Mouse (Mus musculus) limb, embryonic 11.5 days (tissue): Measurements from ENCODE around the gene 1810062G17Rik. TPM values are rescaled to one million over a fixed set of nuclear protein-coding genes. Genes with fewer than 3 reads are reported as not detected.
A peak's percentile ranks its signal among the peaks of the same experiment; 100 is the strongest.

Source experiments
- ATAC-seq: fragments of 200-750 bp; cut with Nextera tagmentation; 2 replicates; pipeline ENCODE4 v1.8.0; 2017; ENCODE audit warnings: low read depth; ENCODE audit not compliant: insufficient number of reproducible peaks, low FRiP score, low TSS enrichment
- DNase-seq: peaks from one replicate; pipeline ENCODE4 v3.0.0-alpha.2; 2015; ENCODE audit warnings: low spot score
- H3K27ac ChIP-seq: fragments of 300-500 bp; sonication (generic); replicated peaks from 2 replicates; pipeline ENCODE4 v1.5.1; 2014; ENCODE audit warnings: low read depth, mild to moderate bottlenecking, low read length
- H3K27me3 ChIP-seq: fragments of 300-500 bp; sonication (generic); 2 replicates; pipeline ENCODE4 v1.6.1; 2014; ENCODE audit warnings: mild to moderate bottlenecking, low read length, mixed read lengths; ENCODE audit not compliant: control insufficient read depth, insufficient read depth
- H3K36me3 ChIP-seq: fragments of 300-500 bp; sonication (generic); 2 replicates; pipeline ENCODE4 v1.6.1; 2014; ENCODE audit warnings: mild to moderate bottlenecking, low read length, moderate library complexity, mixed read lengths; ENCODE audit not compliant: control insufficient read depth, insufficient read depth
- H3K4me1 ChIP-seq: fragments of 300-500 bp; sonication (generic); 2 replicates; pipeline ENCODE4 v1.6.1; 2014; ENCODE audit warnings: low read length, mixed read lengths; ENCODE audit not compliant: control insufficient read depth, insufficient read depth
- H3K4me2 ChIP-seq: fragments of 300-500 bp; sonication (generic); 2 replicates; pipeline ENCODE4 v1.6.1; 2014; ENCODE audit warnings: low read depth, mild to moderate bottlenecking, moderate library complexity; ENCODE audit not compliant: severe bottlenecking
- H3K4me3 ChIP-seq: fragments of 300-500 bp; sonication (generic); 2 replicates; pipeline ENCODE4 v1.5.1; 2014; ENCODE audit warnings: low read depth, low read length
- H3K9ac ChIP-seq: fragments of 300-500 bp; sonication (generic); 2 replicates; pipeline ENCODE4 v1.6.1; 2014; ENCODE audit warnings: mild to moderate bottlenecking, low read length
- H3K9me3 ChIP-seq: fragments of 300-500 bp; sonication (generic); 2 replicates; pipeline ENCODE4 v1.6.1; 2016; ENCODE audit warnings: low read length; ENCODE audit not compliant: control insufficient read depth
- WGBS: fragments of 180-500 bp; shearing (Covaris S2); extraction: QIAGEN DNeasy Blood & Tissue Kit; methylation state at CpG from one replicate; pipeline ENCODE4 v1.1.7; 2014; 5-methylcytosine and 5-hydroxymethylcytosine counted together
- polyA plus RNA-seq: library from polyadenylated mRNA; unstranded; fragments of >200 nt; fragmentation: Nextera tagmentation; extraction: Ambion mirVana; gene quantifications from 2 replicates; pipeline ENCODE4 v1.2.1, GENCODE M21; 2014

The 1810062G17Rik gene
- polyA plus RNA-seq, 1 experiment from 2014 or later = 0.61 TPM

DNA sequence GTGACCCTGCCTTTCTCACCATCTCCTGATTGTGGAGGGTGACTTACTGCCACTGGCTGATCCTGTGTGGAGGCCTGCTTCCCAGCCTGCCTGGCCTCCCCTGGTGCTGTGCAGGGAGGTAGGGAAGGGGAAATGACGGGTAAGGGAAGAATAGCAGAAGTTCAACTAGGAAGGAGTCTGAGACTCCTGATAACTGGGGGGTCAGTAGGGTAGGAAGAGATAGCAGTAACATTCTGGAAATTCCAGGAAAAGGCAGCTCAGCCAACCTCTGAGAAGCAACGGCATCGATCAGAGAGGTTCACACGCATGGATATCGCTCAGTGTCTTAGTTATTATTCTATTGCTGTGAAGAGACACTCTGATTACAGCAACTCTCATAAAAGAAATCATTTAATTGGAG lies 15.8 kb downstream of the 1810062G17Rik start:
- WGBS = 82% methylated on average over 5 of the region's 5 CpGs

DNA sequence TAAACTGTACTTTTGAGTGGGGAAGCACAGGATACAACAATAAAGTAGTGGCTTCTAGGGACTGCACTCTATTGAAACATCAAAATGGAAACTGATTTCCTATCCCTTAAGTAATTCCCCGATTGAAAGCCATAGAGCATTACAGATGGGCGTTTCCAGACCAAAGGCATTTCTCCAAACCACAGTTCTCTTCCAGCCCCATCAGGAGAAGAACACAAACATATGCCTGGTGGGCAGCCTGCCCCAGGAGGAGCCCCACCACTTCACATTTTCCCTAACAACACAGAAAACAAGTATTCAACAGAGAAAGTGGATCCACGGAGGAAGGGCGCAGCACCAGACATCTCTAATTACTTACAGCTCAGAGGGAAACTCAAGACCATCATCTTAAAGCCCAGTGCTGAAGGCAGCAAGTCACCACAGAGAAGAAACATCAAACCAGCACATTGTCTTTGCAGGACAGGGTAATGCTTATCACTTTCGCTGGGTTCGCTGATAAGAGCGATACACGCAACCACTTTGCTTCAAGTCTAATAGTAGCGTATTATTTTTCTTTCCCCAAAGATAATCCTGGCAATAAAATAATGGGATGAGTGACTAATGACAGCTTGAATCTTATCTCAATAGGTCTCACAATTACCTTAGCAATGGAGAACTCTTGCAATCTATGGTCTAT lies 17.1 kb downstream of the 1810062G17Rik start:
- no peak overlapping the region for H3K4me2 ChIP-seq
- no peak overlapping the region for H3K4me3 ChIP-seq
- no peak overlapping the region for H3K9ac ChIP-seq
- no peaks in the 10 kb centered on the region for H3K27me3 ChIP-seq
- no peaks in the 10 kb centered on the region for H3K9me3 ChIP-seq
- no peaks in the 10 kb centered on the region for H3K4me1 ChIP-seq
- ATAC-seq = no peak
- H3K27ac ChIP-seq = no peak overlapping the region
- DNase-seq = no peak
- no peaks in the 10 kb centered on the region for H3K36me3 ChIP-seq
- 86% methylated on average over 9 of the region's 9 CpGs for WGBS

More for the DNA sequence above, 15.8 kb downstream of the 1810062G17Rik start:
- ATAC-seq (no peak), DNase-seq (no peak)
- Histone ChIP-seq H3K27ac (no peak overlapping the region), H3K36me3 (no peaks in the 10 kb centered on the region), H3K9me3 (no peaks in the 10 kb centered on the region), H3K27me3 (no peaks in the 10 kb centered on the region), H3K4me3 (no peak overlapping the region), H3K4me1 (no peaks in the 10 kb centered on the region), H3K9ac (no peak overlapping the region), H3K4me2 (no peak overlapping the region)

DNA sequence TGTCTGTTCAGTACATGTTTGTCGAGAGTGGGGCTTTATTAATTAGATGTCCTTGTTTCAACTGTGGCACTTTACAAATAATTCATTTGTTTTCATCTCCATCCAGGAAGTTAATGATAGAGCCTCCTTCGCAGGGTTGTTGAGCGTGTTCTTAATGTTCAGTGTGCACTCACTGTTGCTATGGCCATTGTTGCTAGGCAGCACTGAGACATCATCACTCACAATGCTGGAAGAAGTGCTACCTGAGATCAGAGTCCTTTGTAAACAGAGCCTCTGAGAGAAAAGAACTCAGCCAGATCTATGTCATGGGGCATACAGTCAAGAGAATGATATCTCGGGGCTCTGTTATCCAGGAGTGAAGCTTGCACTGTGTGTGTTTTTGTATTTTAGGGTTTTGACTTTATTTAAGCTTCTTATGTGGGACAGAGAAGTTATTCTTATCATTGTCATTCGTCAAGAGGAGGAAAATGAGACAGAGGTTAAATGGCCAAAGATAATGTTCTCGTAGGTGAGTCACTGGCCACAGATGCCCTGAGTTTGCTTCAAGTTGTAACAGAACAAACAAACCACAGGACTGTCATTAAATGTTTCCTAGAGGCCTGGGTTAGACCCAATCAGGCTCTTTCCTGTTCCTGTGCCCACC lies 18.0 kb downstream of the 1810062G17Rik start:
- H3K4me1 ChIP-seq = no peaks in the 10 kb centered on the region
- H3K4me2 ChIP-seq = no peak overlapping the region
- H3K9ac ChIP-seq = no peak overlapping the region
- no peaks in the 10 kb centered on the region for H3K27me3 ChIP-seq
- no peaks in the 10 kb centered on the region for H3K36me3 ChIP-seq
- DNase-seq (no peak), ATAC-seq (no peak)
- 77% methylated on average over 6 of the region's 6 CpGs for WGBS
- H3K4me3 ChIP-seq = no peak overlapping the region
- H3K9me3 ChIP-seq = no peaks in the 10 kb centered on the region
- no peak overlapping the region for H3K27ac ChIP-seq

DNA sequence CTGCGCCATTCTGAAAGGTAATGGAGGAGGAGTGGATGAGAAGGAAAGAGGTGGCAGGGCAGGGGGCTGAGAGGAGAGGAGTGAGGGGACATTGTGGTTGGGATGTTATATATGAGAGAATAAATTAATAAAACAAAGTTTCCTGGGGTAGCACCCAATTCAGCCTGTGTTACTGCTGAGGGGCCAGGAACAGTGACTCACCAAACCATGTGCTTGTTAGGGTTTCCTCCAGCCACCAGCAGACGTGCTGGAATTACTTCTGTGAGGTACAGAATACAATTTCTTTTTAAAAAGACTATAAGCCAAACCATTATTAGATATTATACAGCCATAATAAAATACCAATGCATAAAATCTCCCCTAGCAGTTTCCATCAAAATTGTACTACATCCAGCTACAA lies 18.9 kb downstream of the 1810062G17Rik start:
- no peaks in the 10 kb centered on the region for H3K27me3 ChIP-seq
- H3K27ac ChIP-seq = no peak overlapping the region
- no peaks in the 10 kb centered on the region for H3K4me1 ChIP-seq
- H3K4me3 ChIP-seq = no peak overlapping the region
- no peaks in the 10 kb centered on the region for H3K9me3 ChIP-seq
- DNase-seq (no peak), ATAC-seq (no peak)
- H3K36me3 ChIP-seq = no peaks in the 10 kb centered on the region
- 81% methylated on average over 2 of the region's 2 CpGs for WGBS
- no peak overlapping the region for H3K4me2 ChIP-seq
- no peak overlapping the region for H3K9ac ChIP-seq

GRCm38 (mm10) chr3:36495436-36495835 lies 19.7 kb downstream of the 1810062G17Rik start:
- H3K27ac ChIP-seq = no peak overlapping the region
- H3K36me3 ChIP-seq = no peaks in the 10 kb centered on the region
- ATAC-seq (0 out of 2 replicates have a peak, but pooled peaks have one; percentile 65), DNase-seq (peak; percentile 91)
- H3K4me3 ChIP-seq = no peak overlapping the region
- H3K9ac ChIP-seq = no peak overlapping the region
- H3K9me3 ChIP-seq = no peaks in the 10 kb centered on the region
- no peak overlapping the region for H3K4me2 ChIP-seq
- WGBS = 13% methylated on average over 6 of the region's 6 CpGs
- no peaks in the 10 kb centered on the region for H3K4me1 ChIP-seq
- H3K27me3 ChIP-seq = no peaks in the 10 kb centered on the region

GRCm38 (mm10) chr3:36496273-36496672 lies 20.5 kb downstream of the 1810062G17Rik start:
- 87% methylated on average over 9 of the region's 9 CpGs for WGBS
- Histone ChIP-seq H3K4me3 (no peak overlapping the region), H3K27ac (no peak overlapping the region), H3K36me3 (no peaks in the 10 kb centered on the region), H3K9me3 (no peaks in the 10 kb centered on the region), H3K27me3 (no peaks in the 10 kb centered on the region), H3K4me2 (no peak overlapping the region), H3K9ac (no peak overlapping the region), H3K4me1 (no peaks in the 10 kb centered on the region)
- ATAC-seq (no peak), DNase-seq (no peak)

GRCm38 (mm10) chr3:36496746-36497145 lies 21.0 kb downstream of the 1810062G17Rik start:
- Histone ChIP-seq H3K27ac (no peak overlapping the region), H3K4me2 (no peak overlapping the region), H3K9me3 (no peaks in the 10 kb centered on the region), H3K27me3 (no peaks in the 10 kb centered on the region), H3K9ac (no peak overlapping the region), H3K4me3 (no peak overlapping the region), H3K36me3 (no peaks in the 10 kb centered on the region), H3K4me1 (no peaks in the 10 kb centered on the region)
- peak; percentile 80 for DNase-seq
- WGBS = 21% methylated on average over 14 of the region's 14 CpGs
- no peak for ATAC-seq

DNA sequence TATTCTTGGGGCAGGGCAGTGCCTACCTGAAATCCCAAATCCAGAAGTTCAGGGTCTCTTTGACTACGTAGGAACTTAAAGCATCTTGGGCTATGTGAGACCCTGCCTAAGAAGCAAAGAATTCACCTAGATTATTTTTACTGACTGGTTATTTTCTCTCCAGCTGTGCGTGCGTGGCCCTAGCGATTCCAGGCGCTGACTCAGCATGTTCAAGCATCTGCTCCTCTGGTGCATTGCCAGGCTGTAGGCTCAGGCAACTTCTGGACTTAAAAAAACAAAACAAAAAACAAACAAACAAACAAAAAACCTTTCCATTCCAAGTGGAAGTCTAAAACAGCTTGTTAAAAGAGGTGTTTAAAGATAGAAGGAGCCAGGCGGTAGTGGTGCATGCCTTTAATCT lies 22.5 kb downstream of the 1810062G17Rik start:
- no peaks in the 10 kb centered on the region for H3K36me3 ChIP-seq
- no peak overlapping the region for H3K9ac ChIP-seq
- DNase-seq (no peak), ATAC-seq (no peak)
- no peaks in the 10 kb centered on the region for H3K9me3 ChIP-seq
- no peak overlapping the region for H3K4me2 ChIP-seq
- no peaks in the 10 kb centered on the region for H3K27me3 ChIP-seq
- 92% methylated on average over 6 of the region's 6 CpGs for WGBS
- H3K4me3 ChIP-seq = no peak overlapping the region
- no peak overlapping the region for H3K27ac ChIP-seq
- H3K4me1 ChIP-seq = no peaks in the 10 kb centered on the region
